Mouse (Mus musculus) kidney, adult 18-20 months (tissue): ENCODE results near the gene Prdm5.

ENCODE experiments used
- DNase-seq: peaks from one replicate; pipeline ENCODE4 v3.0.0; 2021

Gene Prdm5

DNA sequence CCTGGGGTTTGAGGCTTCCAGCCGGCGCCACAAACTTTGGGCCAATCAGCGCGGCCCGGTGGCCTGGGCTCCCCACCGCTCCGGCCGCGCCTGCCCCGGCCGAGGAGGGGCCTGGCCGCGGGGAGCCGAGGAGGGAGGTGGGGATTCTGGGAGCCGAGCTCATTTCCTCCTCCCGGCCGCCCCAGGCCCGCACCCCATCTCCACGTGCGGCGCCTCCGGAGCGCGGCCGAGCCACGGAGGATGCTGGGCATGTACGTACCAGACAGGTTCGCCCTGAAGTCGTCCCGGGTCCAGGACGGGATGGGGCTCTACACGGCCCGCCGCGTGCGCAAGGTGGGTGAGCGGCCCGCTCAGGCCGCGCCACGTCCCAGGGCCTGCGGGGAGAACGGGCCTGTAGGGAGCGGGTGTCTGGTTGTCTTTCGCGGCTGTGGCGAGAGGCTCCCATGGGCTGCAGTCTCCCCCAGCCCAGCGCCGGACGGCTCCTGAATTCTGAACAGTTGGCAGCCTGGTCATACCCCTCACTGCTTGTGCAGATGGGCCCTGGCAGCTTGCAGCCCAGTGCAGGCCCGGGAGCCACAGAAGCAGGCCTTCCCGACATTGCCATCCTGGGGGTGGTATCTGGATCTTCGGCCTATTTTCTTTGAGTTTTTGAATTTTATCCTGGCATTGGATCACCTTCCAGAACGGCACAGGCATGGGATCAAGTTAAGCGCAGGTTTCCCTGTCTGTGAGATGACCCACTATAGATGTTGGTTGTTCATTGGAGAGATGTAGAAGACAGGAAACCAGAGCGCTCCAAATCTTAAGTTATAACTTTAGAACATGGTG, at the start of gene Prdm5:
Gene Prdm5, plus strand, starts transcription at position 128 of the 828 bp plus-strand sequence.
- peak; percentile 53 for DNase-seq

GRCm38 (mm10) chr6:65739442-65739841, 39.3 kb upstream of the Prdm5 start:
- no peak for DNase-seq

DNA sequence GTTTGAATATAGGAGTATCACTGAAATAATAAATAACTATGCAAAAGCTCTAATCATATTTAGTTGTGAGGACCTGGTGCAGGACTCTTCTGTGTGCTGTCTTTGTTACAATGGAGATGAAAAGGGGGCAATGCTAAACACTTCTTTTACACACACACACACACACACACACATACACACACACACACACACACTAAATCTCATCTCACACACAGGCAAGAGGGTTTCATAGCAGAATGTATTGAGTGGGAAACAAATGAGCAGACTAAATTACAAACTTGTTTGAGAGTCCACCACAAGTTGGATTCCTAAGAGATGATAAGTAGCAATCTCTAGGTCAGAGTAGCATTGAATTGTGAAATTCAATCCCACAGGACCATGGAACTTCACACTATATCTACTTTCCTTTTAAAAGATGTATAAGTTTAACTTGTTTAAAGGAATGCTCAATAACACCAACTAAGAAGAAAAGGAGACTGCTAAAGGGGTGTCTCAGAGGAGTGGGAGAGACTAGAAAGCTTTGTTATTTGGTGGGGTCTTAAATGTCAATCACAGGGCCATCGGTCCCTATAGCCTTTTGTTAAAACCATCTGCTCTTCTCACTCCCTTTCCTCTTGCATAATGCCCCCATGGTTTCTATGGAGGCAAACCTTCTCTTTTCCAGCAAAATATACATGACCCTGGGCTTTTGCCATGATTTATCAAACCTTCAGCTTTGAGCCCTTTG, 35.5 kb upstream of the Prdm5 start:
- DNase-seq, result no peak

DNA sequence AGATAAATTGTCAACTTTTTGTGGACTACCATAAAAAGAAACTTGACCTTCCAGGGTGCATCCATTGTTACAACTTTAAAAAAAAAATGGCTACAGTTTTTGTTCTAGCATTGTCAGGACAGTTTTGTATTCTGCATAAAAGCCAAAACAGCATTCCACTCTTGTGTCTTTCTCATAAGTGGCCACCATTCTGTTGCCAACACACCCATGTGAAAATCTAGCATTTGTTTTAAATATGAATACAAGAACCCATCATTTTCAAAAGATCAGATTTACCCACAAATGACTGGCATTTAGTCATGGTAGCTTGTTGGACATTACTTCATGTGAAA, 35.0 kb upstream of the Prdm5 start:
- DNase-seq, result no peak

- no peak for DNase-seq
Measured at GRCm38 (mm10) chr6:65758214-65758613, 20.6 kb upstream of the Prdm5 start.

GRCm38 (mm10) chr6:65759174-65759573, 19.6 kb upstream of the Prdm5 start:
- DNase-seq, result no peak

- no peak for DNase-seq
Measured at GRCm38 (mm10) chr6:65760073-65760472, 18.7 kb upstream of the Prdm5 start.

DNA sequence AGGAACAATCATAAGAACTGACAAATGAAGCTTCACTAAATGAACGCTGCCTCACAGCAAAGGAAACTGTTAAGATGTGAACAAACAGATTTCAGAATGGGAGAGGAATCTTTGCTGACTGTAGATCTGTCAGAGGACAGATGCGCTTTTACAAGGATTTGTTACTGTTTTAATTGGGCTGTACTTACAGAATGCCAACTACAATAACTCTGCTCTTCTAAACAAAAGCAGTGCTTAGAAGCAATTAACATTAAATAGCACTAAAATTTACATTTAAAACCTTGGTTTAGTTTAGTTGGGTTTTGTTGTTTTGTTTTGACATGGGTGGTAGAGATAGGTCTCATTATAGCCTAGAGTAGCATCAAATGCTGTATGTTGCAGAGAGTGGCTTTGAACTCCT, 14.3 kb upstream of the Prdm5 start:
- DNase-seq, result no peak

GRCm38 (mm10) chr6:65765057-65765456, 13.7 kb upstream of the Prdm5 start:
- peak; percentile 22 for DNase-seq

- DNase-seq, result no peak
Measured at GRCm38 (mm10) chr6:65765752-65766397, 12.9 kb upstream of the Prdm5 start.

DNA sequence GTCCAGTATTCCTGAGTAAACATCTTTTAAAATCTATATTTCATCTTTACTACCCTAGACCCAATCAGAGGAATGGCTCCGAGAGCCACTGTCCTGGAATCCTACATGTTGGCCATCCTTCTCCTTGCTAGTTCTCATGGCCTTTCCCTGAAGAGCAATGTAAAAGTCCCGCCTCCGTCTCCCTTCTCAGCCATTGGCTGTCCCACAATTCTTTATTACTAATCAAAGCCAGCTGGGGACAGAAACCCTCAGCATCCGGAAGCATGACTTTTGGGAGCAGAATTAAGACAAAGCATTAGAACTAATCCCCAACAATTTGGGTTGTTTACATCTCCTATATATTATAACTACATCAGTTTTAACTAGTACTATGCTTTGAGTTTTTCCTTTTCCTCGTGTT, 10.9 kb upstream of the Prdm5 start:
- no peak for DNase-seq

DNA sequence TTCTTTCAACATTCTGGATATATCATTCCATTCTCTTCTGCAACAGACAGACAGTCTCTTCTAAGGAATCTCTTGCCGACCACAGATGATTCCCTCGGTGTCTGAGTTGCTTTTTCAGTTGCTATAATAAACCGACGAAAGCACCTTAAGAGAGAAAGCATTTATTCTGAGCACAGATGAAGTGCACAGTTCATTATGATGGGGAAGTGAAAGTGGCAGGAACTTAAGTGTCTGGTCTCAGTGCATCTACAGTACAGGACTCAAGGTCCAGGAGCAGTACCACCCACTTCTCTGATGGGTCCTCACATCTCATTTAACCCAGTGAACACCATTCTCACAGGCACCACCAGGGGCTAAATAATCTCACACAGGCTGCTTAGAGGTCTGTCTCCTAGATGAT, 5.2 kb upstream of the Prdm5 start:
- no peak for DNase-seq

GRCm38 (mm10) chr6:65779689-65780233, 973 bp downstream of the Prdm5 start:
- no peak for DNase-seq

DNA sequence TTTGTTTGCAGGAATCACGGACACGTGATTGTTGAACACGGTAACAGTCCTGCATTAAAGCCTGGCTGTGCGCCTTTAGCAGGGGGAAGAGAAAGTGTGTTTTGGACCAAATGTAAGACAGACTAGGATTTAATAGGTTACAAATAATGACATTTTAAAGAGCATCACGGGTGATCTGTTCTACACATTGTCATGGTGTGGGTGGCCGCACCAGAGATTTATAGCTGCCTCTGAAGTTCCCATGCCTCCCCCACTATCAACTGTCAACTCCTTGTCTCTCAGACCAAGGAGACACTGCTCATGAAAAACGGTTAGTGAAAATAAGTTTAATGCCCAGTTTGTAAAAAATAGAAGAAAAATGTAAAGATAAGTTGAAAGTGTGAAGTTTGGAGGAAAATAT, 2.7 kb downstream of the Prdm5 start:
- no peak for DNase-seq

GRCm38 (mm10) chr6:65783670-65784069, 4.9 kb downstream of the Prdm5 start:
- no peak for DNase-seq

DNA sequence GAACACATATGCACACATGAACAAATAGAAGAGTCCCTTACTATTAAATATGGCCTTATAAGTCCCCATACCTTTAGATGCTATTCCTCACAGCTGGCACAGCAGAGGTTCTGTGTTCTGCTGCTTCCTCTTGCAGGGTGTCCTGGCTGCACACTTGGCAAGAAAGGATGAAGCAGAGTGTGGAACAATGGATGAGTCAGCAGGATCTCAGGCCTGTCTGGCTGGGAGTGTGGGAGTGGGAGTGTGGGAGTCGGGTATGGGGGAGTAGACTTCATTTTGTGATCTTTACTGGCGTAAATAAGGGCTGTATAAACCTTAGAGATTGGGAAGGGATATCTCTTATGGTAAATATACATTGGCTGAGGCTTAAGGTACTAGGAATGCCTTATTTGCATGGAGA, 14.1 kb downstream of the Prdm5 start:
- no peak for DNase-seq

GRCm38 (mm10) chr6:65796552-65796951, 17.8 kb downstream of the Prdm5 start:
- DNase-seq, result no peak

GRCm38 (mm10) chr6:65797276-65797675, 18.5 kb downstream of the Prdm5 start:
- no peak for DNase-seq

DNA sequence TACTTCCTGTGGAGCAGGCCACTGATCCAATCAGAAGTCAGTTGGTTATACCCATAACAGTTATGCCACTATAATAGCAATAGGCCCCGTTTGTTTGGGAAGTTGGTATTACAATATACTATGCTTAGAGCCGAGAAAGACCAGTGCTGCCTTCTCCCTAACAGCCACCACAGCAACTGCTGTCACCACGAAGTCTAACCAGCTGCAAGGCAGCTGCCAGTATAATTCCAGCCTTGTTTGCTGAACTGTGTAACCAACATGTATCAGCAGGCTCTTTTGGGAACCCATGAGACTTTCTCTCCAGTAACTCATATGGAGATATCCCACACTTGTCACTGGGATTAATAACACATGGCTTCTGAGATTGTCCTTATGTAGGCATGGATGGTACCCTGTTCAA, 19.6 kb downstream of the Prdm5 start:
- no peak for DNase-seq

DNA sequence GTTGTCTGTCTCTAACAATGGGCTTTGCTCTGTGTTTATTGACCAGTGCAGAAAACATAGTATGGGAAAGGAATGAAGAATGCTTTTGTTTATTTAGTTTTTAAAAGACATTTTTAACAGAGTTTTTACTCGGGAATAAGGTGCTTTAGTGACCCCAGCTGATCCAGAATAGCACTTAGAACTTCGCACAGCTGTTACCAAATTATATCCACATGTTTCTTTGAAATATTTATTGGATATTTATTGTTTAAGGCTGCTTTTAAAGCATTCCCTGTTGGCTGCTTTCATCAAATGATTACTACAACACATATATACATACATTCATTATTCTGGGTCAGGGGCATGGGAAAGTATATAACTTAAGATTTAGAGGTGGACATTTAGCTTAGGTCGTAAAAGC, 32.9 kb downstream of the Prdm5 start:
- no peak for DNase-seq

GRCm38 (mm10) chr6:65818039-65818747, 39.4 kb downstream of the Prdm5 start:
- DNase-seq, result no peak

GRCm38 (mm10) chr6:65828656-65829055, 49.9 kb downstream of the Prdm5 start:
- no peak for DNase-seq

DNA sequence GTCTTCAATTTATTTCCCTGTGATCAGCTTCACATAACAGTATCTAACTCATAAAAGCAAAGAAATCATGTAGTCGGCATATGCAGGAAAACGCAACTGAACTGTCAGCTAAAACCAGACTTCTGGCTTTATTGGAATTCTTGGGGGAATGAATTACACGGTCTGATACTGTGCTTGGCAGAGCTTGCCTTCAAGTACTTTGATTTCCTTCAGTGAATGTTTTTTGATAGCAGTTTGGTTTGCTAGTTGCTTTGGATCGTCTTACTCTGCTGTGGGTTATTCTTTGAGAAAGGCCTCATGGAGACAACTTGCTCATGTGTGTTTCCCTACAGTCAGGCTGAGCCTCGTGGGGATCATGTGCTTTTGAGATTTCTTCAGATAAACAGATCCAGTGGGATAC, 52.7 kb downstream of the Prdm5 start:
- DNase-seq, result no peak
